Mouse (Mus musculus) heart, adult 2 months (tissue): ENCODE results near the gene Anapc2. TPM values are rescaled to one million over a fixed set of nuclear protein-coding genes. Genes with fewer than 3 reads are reported as not detected.

Source experiments
- DNase-seq, 2 experiments: peaks; one replicate each; pipeline ENCODE4 v3.0.0; 2021
- H3K27ac ChIP-seq: fragments of 200-600 bp; 2 replicates; pipeline ENCODE4 v1.8.1; 2022
- H3K27me3 ChIP-seq: fragments of 200-500 bp; 2 replicates; pipeline ENCODE4 v1.6.1; 2012; ENCODE audit warnings: mild to moderate bottlenecking, low read length, inconsistent platforms, mixed read lengths; ENCODE audit not compliant: control insufficient read depth, insufficient read depth
- H3K36me3 ChIP-seq: fragments of 200-500 bp; 2 replicates; pipeline ENCODE4 v1.6.1; 2012; ENCODE audit warnings: low read length, inconsistent platforms; ENCODE audit not compliant: control insufficient read depth, insufficient read depth
- H3K4me1 ChIP-seq: fragments of 200-500 bp; 2 replicates; pipeline ENCODE4 v1.6.1; 2011; ENCODE audit warnings: low read length; ENCODE audit not compliant: control insufficient read depth, insufficient read depth
- H3K4me3 ChIP-seq: fragments of 200-600 bp; 2 replicates; pipeline ENCODE4 v1.8.1; 2022
- H3K79me2 ChIP-seq: fragments of 200-500 bp; replicated peaks from 2 replicates; pipeline ENCODE4 v1.6.1; 2012; ENCODE audit warnings: mild to moderate bottlenecking, inconsistent platforms, low read length, moderate library complexity, mixed read lengths; ENCODE audit not compliant: control insufficient read depth, insufficient read depth
- H3K9ac ChIP-seq: fragments of 200-500 bp; 2 replicates; pipeline ENCODE4 v1.6.1; 2012; ENCODE audit warnings: low read depth, mild to moderate bottlenecking, control low read depth, inconsistent platforms, low read length, mixed read lengths
- CTCF ChIP-seq: fragments of 200-600 bp; IDR thresholded peaks from 2 replicates; pipeline ENCODE4 v1.8.1; 2022; ENCODE audit warnings: antibody characterized with exemption, mild to moderate bottlenecking, moderate library complexity
- EP300 ChIP-seq: fragments of 200-500 bp; IDR thresholded peaks from 2 replicates; pipeline ENCODE4 v1.6.1; 2011; ENCODE audit warnings: low read depth, low read length, control low read depth; ENCODE audit not compliant: insufficient read depth
- POLR2A ChIP-seq: fragments of 200-500 bp; IDR thresholded peaks from 2 replicates; pipeline ENCODE4 v1.6.1; 2011; ENCODE audit warnings: mild to moderate bottlenecking, low read depth, low read length, control low read depth; ENCODE audit not compliant: insufficient read depth
- WGBS: fragments of 180-500 bp; shearing (Covaris S2); methylation state at CpG from one replicate; pipeline ENCODE4 v1.1.7; 2018; 5-methylcytosine and 5-hydroxymethylcytosine counted together
- intact Hi-C: fragments of 180-260 bp; cut with DNase I; formaldehyde crosslinking; loops from one replicate; pipeline ENCODE4 v1.15.1; 2025
- polyA plus RNA-seq: library from polyadenylated mRNA; depleted of rRNA; stranded (reverse); fragments of >200 nt; gene quantifications from 2 replicates; pipeline ENCODE4 v1.2.3, GENCODE M21; 2012
- total RNA-seq, 2 experiments: library from RNA; stranded (reverse); gene quantifications; 2 replicates each; pipeline ENCODE4 v1.2.3; 2021

Anapc2 gene
- total and polyA plus RNA-seq, 3 experiments, result 36.0 to 57.2 (median 36.3) TPM

- intact Hi-C loops, result no loop called here
- Histone ChIP-seq H3K4me3 (no peak overlapping the region), H3K27ac (no peak overlapping the region), H3K4me1 (peaks cover 7% of the 10 kb centered on the region), H3K9ac (no peak overlapping the region), H3K36me3 (no peaks in the 10 kb centered on the region), H3K79me2 (no peaks in the 10 kb centered on the region), H3K27me3 (peaks cover 6% of the 10 kb centered on the region)
- WGBS, result 84% methylated on average over 7 of the region's 7 CpGs
- TF ChIP-seq EP300 (no peak), CTCF (no peak), POLR2A (no peak)
- no peak for DNase-seq
Measured at GRCm38 (mm10) chr2:25288734-25289345, 16.6 kb downstream of the Anapc2 start.

DNA sequence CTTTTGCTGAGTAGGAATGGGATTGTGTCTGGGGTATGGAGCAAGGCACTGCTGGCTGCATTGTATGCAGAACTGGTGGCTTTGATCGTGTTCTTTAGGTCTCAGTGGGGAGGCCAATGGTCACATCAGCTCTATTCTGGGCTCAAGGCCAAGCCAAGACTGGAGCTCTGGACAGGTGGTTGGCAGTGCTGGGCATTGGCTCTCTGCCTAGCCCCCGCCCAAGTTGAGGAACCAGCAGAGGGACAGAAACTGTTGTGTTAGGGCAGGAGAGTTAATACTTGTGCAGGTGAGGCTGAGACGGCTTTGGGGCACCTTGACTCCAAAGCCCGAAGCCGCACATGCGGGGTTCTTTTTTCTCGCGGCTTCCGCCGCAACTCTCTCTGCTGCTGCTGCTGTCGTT, 17.4 kb downstream of the Anapc2 start, which contains the start of gene Lrrc26:
TSS of gene Lrrc26 (plus strand) at position 265 of the 400 bp plus-strand sequence.
- Histone ChIP-seq H3K4me1 (peaks cover 7% of the 10 kb centered on the region), H3K4me3 (peak within 1 kb of the TSS; percentile 40), H3K27ac (no peak within 1 kb of the TSS), H3K9ac (no peak within 1 kb of the TSS), H3K36me3 (no peaks in the 10 kb centered on the region), H3K79me2 (no peaks in the 10 kb centered on the region), H3K27me3 (peaks cover 6% of the 10 kb centered on the region)
- 10% methylated on average over 11 of the region's 11 CpGs for WGBS
- TF ChIP-seq CTCF (no peak), EP300 (no peak)
- intact Hi-C loops, result no loop called here
- no peak for DNase-seq

- Histone ChIP-seq H3K9ac (no peak overlapping the region), H3K27me3 (peaks cover 6% of the 10 kb centered on the region), H3K4me1 (peaks cover 7% of the 10 kb centered on the region), H3K4me3 (peak overlapping the region; percentile 40), H3K36me3 (no peaks in the 10 kb centered on the region), H3K79me2 (no peaks in the 10 kb centered on the region), H3K27ac (no peak overlapping the region)
- DNase-seq, result peak in 1 of 2 experiments; percentile 47
- 2% methylated on average over 54 of the region's 54 CpGs for WGBS
- TF ChIP-seq POLR2A (no peak), EP300 (no peak)
- intact Hi-C loops, result no loop called here
Measured at GRCm38 (mm10) chr2:25290101-25290815, 18.0 kb downstream of the Anapc2 start.

GRCm38 (mm10) chr2:25290816-25291130, 18.5 kb downstream of the Anapc2 start:
- TF ChIP-seq CTCF, result no peak
- no peak overlapping the region for H3K27ac ChIP-seq
- H3K79me2 ChIP-seq, result no peaks in the 10 kb centered on the region
- under 1% methylated on average over 18 of the region's 18 CpGs for WGBS
- H3K9ac ChIP-seq, result no peak overlapping the region
- intact Hi-C loops, result no loop called here
- no peaks in the 10 kb centered on the region for H3K36me3 ChIP-seq
- H3K27me3 ChIP-seq, result peaks cover 8% of the 10 kb centered on the region
- peaks cover 7% of the 10 kb centered on the region for H3K4me1 ChIP-seq
- DNase-seq, result no peak
- H3K4me3 ChIP-seq, result peak overlapping the region; percentile 40

DNA sequence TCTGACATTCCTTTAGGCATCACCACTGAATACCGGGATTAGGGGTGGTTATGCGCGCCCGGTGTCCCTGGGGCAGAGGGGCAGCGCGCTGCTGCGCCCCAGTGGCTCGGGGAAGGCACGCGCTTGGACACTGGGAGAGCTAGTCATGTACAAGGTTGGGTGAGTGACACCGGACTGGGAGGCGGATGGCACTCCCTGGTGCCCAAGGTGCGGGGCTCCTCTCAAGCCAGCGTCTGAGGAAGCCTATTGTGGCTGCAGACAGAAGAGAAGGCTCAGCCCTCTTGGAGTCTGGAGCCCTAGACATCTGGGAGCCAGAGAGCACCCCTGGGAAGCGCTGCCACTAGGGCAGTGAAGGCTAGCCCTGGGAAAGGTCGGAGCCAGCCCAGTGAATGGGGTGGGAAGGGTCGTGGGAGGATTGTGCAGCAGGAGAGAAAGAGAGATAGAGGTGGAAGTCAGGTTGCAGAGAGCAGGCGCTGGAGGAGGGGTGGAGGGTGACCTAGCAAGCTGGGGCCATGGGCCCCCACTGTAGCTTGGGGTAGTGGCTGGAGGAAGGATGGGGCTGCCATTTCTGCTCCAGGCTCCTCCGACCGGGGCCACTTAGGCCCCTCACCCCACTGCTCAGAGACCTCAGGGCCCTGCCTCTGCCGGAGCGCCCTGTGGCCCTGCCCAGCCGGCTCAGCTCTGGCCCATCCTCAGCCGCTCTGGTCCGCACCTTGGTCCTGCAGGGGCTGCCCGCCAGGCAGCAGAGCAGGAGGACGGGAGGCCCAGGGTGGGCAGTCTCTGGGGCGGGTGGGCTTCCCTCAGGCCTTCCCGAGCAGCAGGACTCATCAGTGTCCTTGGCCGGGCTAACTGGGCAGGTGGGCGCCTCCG, 19.1 kb downstream of the Anapc2 start:
- Histone ChIP-seq H3K27ac (no peak overlapping the region), H3K36me3 (no peaks in the 10 kb centered on the region), H3K4me3 (peak overlapping the region; percentile 51), H3K9ac (peak overlapping the region; percentile 62), H3K4me1 (peaks cover 7% of the 10 kb centered on the region), H3K27me3 (peaks cover 8% of the 10 kb centered on the region), H3K79me2 (no peaks in the 10 kb centered on the region)
- DNase-seq, result peak in 1 of 2 experiments; percentile 55
- intact Hi-C loops, result loop anchor here (2.0 kb wide), 2 partner anchors 13 to 33 kb away; no protein-coding TSS in a partner anchor
- 9% methylated on average over 32 of the region's 32 CpGs for WGBS
- TF ChIP-seq CTCF (peak; percentile 55), EP300 (no peak)
